Mouse (Mus musculus) stomach, postnatal 0 days (tissue): ENCODE measurements around the gene 3110021N24Rik. TPM values are rescaled to one million over a fixed set of nuclear protein-coding genes. Genes with fewer than 3 reads are reported as not detected.

ENCODE experiments used
- ATAC-seq: fragments of 200-750 bp; cut with Nextera tagmentation; 2 replicates; pipeline ENCODE4 v1.8.0; 2017; ENCODE audit not compliant: low FRiP score, low TSS enrichment
- DNase-seq: peaks from one replicate; pipeline ENCODE4 v3.0.0-alpha.2; 2016; ENCODE audit warnings: low spot score
- H3K27ac ChIP-seq: fragments of 300-500 bp; sonication (generic); replicated peaks from 2 replicates; pipeline ENCODE4 v1.5.1; 2014; ENCODE audit warnings: mild to moderate bottlenecking, control low read depth
- H3K27me3 ChIP-seq: fragments of 300-500 bp; sonication (generic); 2 replicates; pipeline ENCODE4 v1.6.1; 2014; ENCODE audit warnings: low read length; ENCODE audit not compliant: control insufficient read depth, insufficient read depth
- H3K36me3 ChIP-seq: fragments of 300-500 bp; sonication (generic); 2 replicates; pipeline ENCODE4 v1.6.1; 2014; ENCODE audit warnings: low read length, mixed read lengths; ENCODE audit not compliant: control insufficient read depth, insufficient read depth
- H3K4me1 ChIP-seq: fragments of 300-500 bp; sonication (generic); replicated peaks from 2 replicates; pipeline ENCODE4 v1.6.1; 2014; ENCODE audit warnings: antibody characterized with exemption; ENCODE audit not compliant: control insufficient read depth, insufficient read depth
- H3K4me2 ChIP-seq: fragments of 300-500 bp; sonication (generic); replicated peaks from 2 replicates; pipeline ENCODE4 v1.6.1; 2014; ENCODE audit warnings: low read depth, mild to moderate bottlenecking, control low read depth, moderate library complexity
- H3K4me3 ChIP-seq: fragments of 300-500 bp; sonication (generic); 2 replicates; pipeline ENCODE4 v1.5.1; 2014; ENCODE audit warnings: low read depth, low read length, control low read depth
- H3K9ac ChIP-seq: fragments of 300-500 bp; sonication (generic); 2 replicates; pipeline ENCODE4 v1.6.1; 2014; ENCODE audit warnings: mild to moderate bottlenecking, low read length, control low read depth, mixed read lengths
- H3K9me3 ChIP-seq: fragments of 300-500 bp; sonication (generic); 2 replicates; pipeline ENCODE4 v1.6.1; 2016; ENCODE audit warnings: low read length; ENCODE audit not compliant: control insufficient read depth
- CTCF ChIP-seq: IDR thresholded peaks from 2 replicates; pipeline ENCODE4 v1.5.1; 2016; ENCODE audit warnings: antibody characterized with exemption, low read depth, mild to moderate bottlenecking, moderate library complexity
- EP300 ChIP-seq: optimal IDR thresholded peaks from 2 replicates; pipeline ENCODE3; 2016; ENCODE audit warnings: antibody characterized with exemption
- WGBS: fragments of 180-500 bp; shearing (Covaris S2); extraction: QIAGEN DNeasy Blood & Tissue Kit; methylation state at CpG from one replicate; pipeline ENCODE4 v1.1.7; 2014; 5-methylcytosine and 5-hydroxymethylcytosine counted together
- polyA plus RNA-seq: library from polyadenylated mRNA; unstranded; fragments of >200 nt; fragmentation: Nextera tagmentation; extraction: Ambion mirVana; gene quantifications from 2 replicates; pipeline ENCODE4 v1.2.1, GENCODE M21; 2015

3110021N24Rik gene
- polyA plus RNA-seq, 1 experiment from 2014 or later, result 0.99 TPM

DNA sequence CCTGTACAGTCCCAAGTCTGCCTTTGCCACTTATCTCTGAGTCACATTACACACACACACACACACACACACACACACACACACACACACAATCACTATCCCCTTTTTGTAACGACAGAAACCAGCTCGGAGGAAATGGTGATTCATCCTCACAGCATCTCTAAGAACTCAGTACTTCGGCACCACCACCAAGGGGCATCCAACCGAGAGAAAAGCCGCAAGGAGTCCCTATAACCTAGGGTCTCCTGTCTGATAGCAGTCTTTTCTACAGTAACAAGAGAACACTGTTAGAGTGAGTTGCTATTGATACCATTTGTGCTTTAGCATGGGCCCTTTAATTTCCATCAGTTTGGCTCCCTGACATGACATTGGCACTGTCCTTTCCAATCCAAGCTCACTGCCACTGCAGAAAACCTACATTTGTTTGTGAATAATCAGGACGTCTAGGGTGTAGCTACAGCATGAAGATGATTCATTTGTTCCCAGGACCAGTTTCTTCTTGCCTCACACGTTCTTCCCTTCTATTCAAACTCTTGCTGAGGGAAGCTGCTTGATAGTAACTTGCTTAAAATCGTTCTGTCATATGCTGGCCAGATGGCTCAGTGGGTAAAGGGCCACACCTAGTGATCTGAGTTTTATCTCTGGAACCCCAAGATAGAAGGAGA is 63.1 kb downstream of the 3110021N24Rik start:
- WGBS, result 30% methylated on average over 8 of the region's 8 CpGs
- DNase-seq (no peak), ATAC-seq (no peak)
- no peak for TF ChIP-seq CTCF
- TF ChIP-seq EP300, result no peak
- no peaks in the 10 kb centered on the region for H3K27me3 ChIP-seq
- H3K9me3 ChIP-seq, result no peaks in the 10 kb centered on the region
- H3K36me3 ChIP-seq, result no peaks in the 10 kb centered on the region
- H3K4me2 ChIP-seq, result no peak overlapping the region
- H3K9ac ChIP-seq, result no peak overlapping the region
- H3K4me3 ChIP-seq, result no peak overlapping the region
- no peaks in the 10 kb centered on the region for H3K4me1 ChIP-seq
- H3K27ac ChIP-seq, result no peak overlapping the region; the same call in 1 of the 2 replicates

DNA sequence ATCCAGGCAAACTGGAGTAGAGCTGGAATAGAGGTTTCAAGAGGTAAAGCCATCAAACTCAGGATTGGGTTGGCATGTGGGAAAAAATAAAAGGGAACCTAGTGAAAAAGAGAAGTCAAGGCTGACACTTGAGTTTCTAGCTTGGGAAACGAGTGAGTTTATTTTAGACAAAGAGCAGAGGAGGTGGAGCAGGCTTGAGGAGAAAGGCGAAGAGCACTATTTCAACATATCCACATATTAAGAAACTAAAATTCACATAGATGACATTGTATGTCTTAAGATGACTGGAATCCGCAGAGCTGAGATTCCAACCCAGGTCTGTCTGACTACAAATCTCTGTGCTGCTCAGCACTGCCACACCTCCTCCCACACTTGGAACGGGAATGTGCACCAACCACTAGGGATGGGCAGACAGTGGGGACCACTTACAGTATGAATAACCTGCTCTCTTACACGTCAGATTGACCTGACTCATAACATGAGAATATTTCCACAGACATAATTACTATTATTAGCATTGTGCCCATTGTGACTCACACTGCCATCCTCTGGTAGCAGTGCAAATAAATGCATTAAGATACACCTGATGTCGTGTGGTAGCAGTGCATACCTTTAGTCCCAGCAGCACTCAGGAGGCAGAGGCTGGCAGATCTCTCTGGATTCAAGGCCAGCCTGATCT is 69.9 kb downstream of the 3110021N24Rik start:
- 51% methylated on average over 6 of the region's 6 CpGs for WGBS
- Histone ChIP-seq H3K4me2 (no peak overlapping the region), H3K9ac (no peak overlapping the region), H3K27me3 (no peaks in the 10 kb centered on the region), H3K36me3 (no peaks in the 10 kb centered on the region), H3K4me3 (no peak overlapping the region), H3K4me1 (no peaks in the 10 kb centered on the region), H3K27ac (no peak overlapping the region), H3K9me3 (no peaks in the 10 kb centered on the region)
- DNase-seq (no peak), ATAC-seq (peak; percentile 49; the same call in 1 of the 2 replicates)
- TF ChIP-seq EP300 (no peak), CTCF (peak; percentile 40)

DNA sequence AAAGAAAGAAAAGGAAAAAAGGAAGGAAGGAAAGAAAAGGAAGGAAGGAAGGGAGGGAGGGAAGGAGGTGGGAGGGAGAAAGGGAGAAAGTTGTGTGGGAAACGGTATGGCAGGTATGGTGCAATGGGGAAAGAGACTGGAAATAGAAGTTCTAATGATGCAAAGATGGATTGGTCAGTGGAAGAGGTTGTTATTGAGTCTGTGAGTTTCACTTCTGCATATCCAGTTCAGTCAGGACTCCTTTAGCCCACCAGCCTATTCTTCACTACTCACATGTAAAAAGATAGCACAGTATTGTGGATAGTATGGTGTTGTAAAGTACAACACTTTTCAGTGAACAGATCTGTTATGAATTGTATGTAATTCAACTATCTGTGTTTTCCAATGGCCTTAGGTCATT is 71.1 kb downstream of the 3110021N24Rik start:
- Histone ChIP-seq H3K4me3 (no peak overlapping the region), H3K27me3 (no peaks in the 10 kb centered on the region), H3K4me2 (no peak overlapping the region), H3K9me3 (no peaks in the 10 kb centered on the region), H3K4me1 (no peaks in the 10 kb centered on the region), H3K9ac (no peak overlapping the region), H3K27ac (no peak overlapping the region), H3K36me3 (no peaks in the 10 kb centered on the region)
- DNase-seq, result no peak
- TF ChIP-seq CTCF (no peak), EP300 (no peak)
- WGBS, result 79% methylated on average over 1 of the region's 1 CpGs
- no peak for ATAC-seq

DNA sequence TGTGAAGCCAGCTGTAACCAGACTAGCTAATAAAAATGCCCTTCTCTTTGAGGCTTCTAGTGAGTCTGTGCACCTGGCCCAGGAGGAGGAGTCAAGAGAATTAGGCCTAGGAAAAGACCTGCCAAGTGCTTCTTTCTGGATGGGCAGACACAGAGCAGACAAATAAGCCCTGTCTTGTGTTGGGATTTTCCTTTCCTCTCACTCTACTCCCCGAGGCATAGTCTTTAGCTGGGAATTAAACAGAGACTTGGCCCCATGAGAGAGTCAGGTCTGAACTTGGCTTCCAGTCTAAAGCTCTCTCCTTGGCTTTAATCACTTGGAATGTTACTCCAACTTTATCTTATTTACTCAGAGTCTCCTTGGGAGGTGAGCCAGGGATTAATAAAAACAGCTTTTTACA is 74.5 kb downstream of the 3110021N24Rik start:
- H3K4me1 ChIP-seq, result no peaks in the 10 kb centered on the region
- 21% methylated on average over 1 of the region's 1 CpGs for WGBS
- no peak for ATAC-seq
- H3K36me3 ChIP-seq, result no peaks in the 10 kb centered on the region
- H3K9ac ChIP-seq, result no peak overlapping the region
- no peak for TF ChIP-seq EP300
- no peak for TF ChIP-seq CTCF
- no peak overlapping the region for H3K4me3 ChIP-seq
- H3K9me3 ChIP-seq, result no peaks in the 10 kb centered on the region
- no peak overlapping the region for H3K4me2 ChIP-seq
- H3K27ac ChIP-seq, result no peak overlapping the region
- no peak for DNase-seq
- H3K27me3 ChIP-seq, result no peaks in the 10 kb centered on the region

DNA sequence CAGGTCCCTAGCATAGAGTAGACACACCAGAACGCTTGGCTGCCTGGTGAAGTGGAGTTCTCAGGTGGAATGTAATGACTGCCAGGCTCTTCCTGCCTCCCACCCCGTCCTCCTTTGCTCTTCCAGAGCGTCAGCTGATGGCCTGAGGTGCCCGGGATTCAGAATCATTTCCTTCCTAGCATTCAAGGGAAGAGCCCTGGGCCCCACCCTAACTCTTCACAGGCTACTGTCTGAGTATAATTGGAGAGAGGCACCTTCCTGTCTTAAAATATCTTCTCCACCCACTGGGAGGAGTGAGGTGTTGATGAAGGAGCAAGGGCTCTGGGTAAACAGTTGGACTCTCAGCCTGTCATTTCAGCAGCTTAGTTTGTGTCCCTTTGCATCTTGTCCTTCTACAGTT is 77.3 kb downstream of the 3110021N24Rik start:
- no peak for DNase-seq
- Histone ChIP-seq H3K4me1 (no peaks in the 10 kb centered on the region), H3K27me3 (no peaks in the 10 kb centered on the region), H3K27ac (no peak overlapping the region), H3K4me3 (no peak overlapping the region), H3K9ac (no peak overlapping the region), H3K9me3 (no peaks in the 10 kb centered on the region), H3K4me2 (no peak overlapping the region), H3K36me3 (no peaks in the 10 kb centered on the region)
- WGBS, result 51% methylated on average over 4 of the region's 4 CpGs
- no peak for ATAC-seq
- TF ChIP-seq EP300, result no peak
- no peak for TF ChIP-seq CTCF
